Mouse (Mus musculus): ENCODE measurements at regions not wholly inside any gene's neighbourhood (a gene's known extent, or its start where the extent isn't known, plus 50 kb on each side); places are given as distances from the start of the nearest gene placed in this dataset.

- DNase-seq, result no peak
These were observed 128.9 kb upstream of the N6amt1 start for GRCm38 (mm10) chr16:87225085-87225484.

GRCm38 (mm10) chr16:87224024-87224423, 130.0 kb upstream of the N6amt1 start:
- no peak for DNase-seq

- no peak for DNase-seq
These were observed 133.4 kb upstream of the N6amt1 start for GRCm38 (mm10) chr16:87220611-87221010.

GRCm38 (mm10) chr16:87220201-87220600, 133.8 kb upstream of the N6amt1 start:
- DNase-seq, result peak; percentile 7

- no peak for DNase-seq
These were observed 146.1 kb upstream of the N6amt1 start for GRCm38 (mm10) chr16:87207875-87208274.

GRCm38 (mm10) chr16:87190471-87190870, 163.5 kb upstream of the N6amt1 start:
- no peak for DNase-seq

GRCm38 (mm10) chr16:87188737-87189136, 165.2 kb upstream of the N6amt1 start:
- no peak for DNase-seq

- DNase-seq, result no peak
These were observed 181.6 kb upstream of the N6amt1 start for GRCm38 (mm10) chr16:87172395-87172794.

- no peak for DNase-seq
These were observed 214.7 kb upstream of the N6amt1 start for GRCm38 (mm10) chr16:87139301-87139700.

GRCm38 (mm10) chr16:87136503-87136902, 217.5 kb upstream of the N6amt1 start:
- no peak for DNase-seq

GRCm38 (mm10) chr16:87134452-87134851, 219.5 kb upstream of the N6amt1 start:
- DNase-seq, result no peak

- no peak for DNase-seq
These were observed 220.1 kb upstream of the N6amt1 start for GRCm38 (mm10) chr16:87133874-87134273.

GRCm38 (mm10) chr16:87132082-87132481, 221.9 kb upstream of the N6amt1 start:
- DNase-seq, result peak; percentile 6

GRCm38 (mm10) chr16:87130733-87131640, 223.0 kb upstream of the N6amt1 start:
- DNase-seq, result no peak

- no peak for DNase-seq
These were observed 225.0 kb upstream of the N6amt1 start for GRCm38 (mm10) chr16:87129021-87129420.

GRCm38 (mm10) chr16:87128230-87128629, 225.8 kb upstream of the N6amt1 start:
- peak; percentile 64 for DNase-seq

- no peak for DNase-seq
These were observed 229.5 kb upstream of the N6amt1 start for GRCm38 (mm10) chr16:87124519-87124918.

GRCm38 (mm10) chr16:87103599-87103998, 250.4 kb upstream of the N6amt1 start:
- no peak for DNase-seq

- no peak for DNase-seq
These were observed 251.9 kb upstream of the N6amt1 start for GRCm38 (mm10) chr16:87102057-87102456.

GRCm38 (mm10) chr16:87092011-87092410, 262.0 kb upstream of the N6amt1 start:
- no peak for DNase-seq

- DNase-seq, result no peak
These were observed 264.7 kb upstream of the N6amt1 start for GRCm38 (mm10) chr16:87089322-87089721.

- no peak for DNase-seq
These were observed 270.5 kb upstream of the N6amt1 start for GRCm38 (mm10) chr16:87083505-87083904.

GRCm38 (mm10) chr16:87077385-87077784, 276.6 kb upstream of the N6amt1 start:
- no peak for DNase-seq

GRCm38 (mm10) chr16:87069294-87069693, 284.7 kb upstream of the N6amt1 start:
- DNase-seq, result no peak

- peak; percentile 64 for DNase-seq
These were observed 286.0 kb upstream of the N6amt1 start for GRCm38 (mm10) chr16:87067981-87068380.

Data from kidney, postnatal 14 days (tissue).